Mouse (Mus musculus) heart, embryonic 16.5 days (tissue): ENCODE measurements around the gene Gipc1. TPM values are rescaled to one million over a fixed set of nuclear protein-coding genes. Genes with fewer than 3 reads are reported as not detected.
A peak's percentile ranks its signal among the peaks of the same experiment; 100 is the strongest.

Source experiments
- ATAC-seq: fragments of 200-750 bp; cut with Nextera tagmentation; replicated peaks from 2 replicates; pipeline ENCODE4 v1.8.0; 2017; ENCODE audit warnings: moderate number of reproducible peaks; ENCODE audit not compliant: insufficient read depth, low FRiP score; ENCODE audit errors: extremely low read depth
- H3K27ac ChIP-seq: fragments of 300-500 bp; sonication (generic); 2 replicates; pipeline ENCODE4 v1.5.1; 2014; ENCODE audit warnings: mild to moderate bottlenecking, low read length, control low read depth, moderate library complexity
- H3K27me3 ChIP-seq: fragments of 300-500 bp; sonication (generic); 2 replicates; pipeline ENCODE4 v1.6.1; 2014; ENCODE audit warnings: low read length, mixed read lengths; ENCODE audit not compliant: control insufficient read depth, insufficient read depth
- H3K36me3 ChIP-seq: fragments of 300-500 bp; sonication (generic); 2 replicates; pipeline ENCODE4 v1.6.1; 2014; ENCODE audit not compliant: control insufficient read depth, insufficient read depth
- H3K4me1 ChIP-seq: fragments of 300-500 bp; sonication (generic); 2 replicates; pipeline ENCODE4 v1.6.1; 2014; ENCODE audit warnings: low read length, mixed read lengths; ENCODE audit not compliant: control insufficient read depth, insufficient read depth
- H3K4me2 ChIP-seq: fragments of 300-500 bp; sonication (generic); 2 replicates; pipeline ENCODE4 v1.6.1; 2014; ENCODE audit warnings: low read depth, mild to moderate bottlenecking, control low read depth, low read length
- H3K4me3 ChIP-seq: fragments of 300-500 bp; sonication (generic); 2 replicates; pipeline ENCODE4 v1.5.1; 2014; ENCODE audit warnings: mild to moderate bottlenecking, control low read depth, low read length
- H3K9ac ChIP-seq: fragments of 300-500 bp; sonication (generic); 2 replicates; pipeline ENCODE4 v1.6.1; 2014; ENCODE audit warnings: low read length, control low read depth
- H3K9me3 ChIP-seq: fragments of 300-500 bp; sonication (generic); replicated peaks from 2 replicates; pipeline ENCODE4 v1.6.1; 2016; ENCODE audit warnings: low read length; ENCODE audit not compliant: control insufficient read depth
- WGBS: fragments of 180-500 bp; shearing (Covaris S2); extraction: QIAGEN DNeasy Blood & Tissue Kit; methylation state at CpG from one replicate; pipeline ENCODE4 v1.1.7; 2014; 5-methylcytosine and 5-hydroxymethylcytosine counted together
- polyA plus RNA-seq: library from polyadenylated mRNA; unstranded; fragments of >200 nt; fragmentation: Nextera tagmentation; extraction: Ambion mirVana; gene quantifications from 2 replicates; pipeline ENCODE4 v1.2.1, GENCODE M21; 2015

Gene Gipc1
- 135 and 146 TPM in 2 replicates for polyA plus RNA-seq

DNA sequence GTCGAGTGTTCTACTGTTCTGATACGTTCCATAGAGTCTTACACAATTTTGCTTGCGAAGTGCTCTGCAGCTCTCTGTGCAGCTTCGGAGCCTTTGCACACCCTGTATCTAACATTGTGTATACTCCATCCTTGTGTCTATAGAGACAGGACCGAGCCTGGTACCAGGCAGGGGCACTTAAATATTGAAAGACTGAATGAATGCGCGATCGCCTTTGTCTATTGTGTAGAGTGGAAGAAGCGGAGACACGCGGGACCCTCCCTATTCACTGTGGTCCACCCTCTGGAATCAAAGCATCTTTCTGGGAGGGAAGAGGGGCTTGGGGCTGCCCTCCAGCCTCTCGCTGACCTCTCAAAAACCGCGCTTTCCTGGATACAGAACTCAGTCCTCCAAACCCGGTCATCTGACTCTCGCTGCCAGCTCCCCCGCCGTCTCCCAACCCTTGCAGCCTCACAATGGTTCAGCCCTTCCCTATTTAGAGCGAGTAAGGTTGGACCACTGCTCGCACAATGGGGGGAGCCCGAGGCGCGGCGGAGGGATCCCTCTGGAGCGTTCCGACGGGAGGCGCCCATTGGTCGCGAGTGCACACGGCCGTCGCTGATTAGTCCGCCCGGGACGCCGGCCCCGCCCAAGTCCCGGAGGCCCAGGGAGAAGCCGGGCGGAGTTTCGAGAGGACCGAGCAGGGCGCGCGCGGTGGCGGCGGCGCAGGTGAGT lies at the start of gene Gipc1:
Gene Gipc1, plus strand, starts transcription at position 648 of the 714 bp plus-strand sequence.
- peak within 1 kb of the TSS; percentile 96 for H3K9ac ChIP-seq
- 5% methylated on average over 50 of the region's 50 CpGs for WGBS
- peaks cover 20% of the 10 kb centered on the region for H3K4me1 ChIP-seq
- H3K4me3 ChIP-seq = peak within 1 kb of the TSS; percentile 92
- H3K36me3 ChIP-seq = no peaks in the 10 kb centered on the region; the same call in 1 of the 2 replicates
- H3K27ac ChIP-seq = peak within 1 kb of the TSS; percentile 84
- peak within 1 kb of the TSS; percentile 94 for H3K4me2 ChIP-seq
- no peaks in the 10 kb centered on the region for H3K9me3 ChIP-seq
- no peaks in the 10 kb centered on the region for H3K27me3 ChIP-seq
- ATAC-seq = peak; percentile 94

DNA sequence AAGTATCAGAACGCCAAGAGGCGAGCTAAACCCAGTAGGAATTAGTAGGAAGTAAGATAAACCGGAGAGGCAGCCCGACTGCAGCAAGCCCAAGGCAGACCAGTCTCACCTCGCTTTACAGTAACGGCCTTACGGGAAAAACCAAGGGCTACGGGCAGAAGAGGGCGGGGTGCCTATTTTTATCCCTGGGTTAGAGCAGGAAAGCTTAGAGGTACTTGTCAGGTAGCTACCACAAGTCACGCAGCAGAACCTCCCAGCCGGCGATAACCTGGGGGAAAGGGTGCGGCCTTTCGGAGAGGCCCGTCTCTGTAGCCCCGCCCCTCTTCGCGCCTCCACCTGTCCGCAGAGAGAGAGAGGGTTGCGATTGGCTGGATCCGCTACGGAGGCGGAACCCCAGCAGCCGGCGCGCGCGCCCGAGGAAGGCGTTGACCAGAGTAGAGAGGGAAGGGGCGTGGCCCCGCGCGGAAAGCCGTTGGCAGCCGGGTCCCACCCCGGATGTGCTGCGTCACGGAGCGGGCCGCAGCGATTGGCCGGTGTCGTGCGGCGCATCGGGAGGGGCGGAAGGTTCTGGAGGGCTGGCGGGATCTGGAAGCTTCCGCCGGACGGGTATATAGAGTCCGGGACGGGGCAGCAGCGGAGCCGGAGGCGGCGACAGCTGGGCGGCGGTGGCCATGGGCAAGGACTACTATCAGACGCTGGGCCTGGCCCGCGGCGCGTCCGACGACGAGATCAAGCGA lies 44.6 kb upstream of the Gipc1 start, which contains the start of the genes Tecr and Dnajb1:
Gene Tecr, minus strand, starts transcription at position 311 of the 737 bp plus-strand sequence.
Gene Dnajb1, plus strand, starts transcription at position 533 of the 737 bp plus-strand sequence.
- H3K4me3 ChIP-seq = peak within 1 kb of the TSS; percentile 92
- H3K36me3 ChIP-seq = peaks cover 26% of the 10 kb centered on the region
- peak; percentile 95 for ATAC-seq
- H3K27ac ChIP-seq = peak within 1 kb of the TSS; percentile 99
- no peaks in the 10 kb centered on the region for H3K27me3 ChIP-seq
- under 1% methylated on average over 69 of the region's 69 CpGs for WGBS
- H3K4me1 ChIP-seq = peaks cover 20% of the 10 kb centered on the region
- H3K9me3 ChIP-seq = no peaks in the 10 kb centered on the region
- H3K9ac ChIP-seq = peak within 1 kb of the TSS; percentile 97
- peak within 1 kb of the TSS; percentile 95 for H3K4me2 ChIP-seq

DNA sequence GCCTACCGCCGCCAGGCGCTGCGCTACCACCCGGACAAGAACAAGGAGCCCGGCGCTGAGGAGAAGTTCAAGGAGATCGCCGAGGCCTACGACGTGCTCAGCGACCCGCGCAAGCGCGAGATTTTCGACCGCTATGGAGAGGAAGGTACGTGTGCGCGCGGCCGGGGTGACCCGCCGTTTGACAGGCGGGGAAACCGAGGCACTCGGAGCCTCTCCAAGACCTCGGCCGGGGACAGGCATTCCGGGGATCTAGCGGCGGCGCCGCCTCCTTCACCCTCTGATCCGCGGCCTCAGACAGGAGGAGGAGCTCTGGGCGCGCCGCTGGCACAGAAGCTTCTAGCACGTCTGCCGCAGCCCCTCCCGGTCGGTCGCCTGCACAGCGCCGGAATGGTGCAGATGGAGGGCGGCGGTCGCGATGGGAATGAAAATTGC lies 44.1 kb upstream of the Gipc1 start:
- peaks cover 20% of the 10 kb centered on the region for H3K4me1 ChIP-seq
- 0% methylated on average over 51 of the region's 51 CpGs for WGBS
- H3K4me2 ChIP-seq = peak overlapping the region; percentile 95
- peaks cover 29% of the 10 kb centered on the region for H3K36me3 ChIP-seq
- H3K27me3 ChIP-seq = no peaks in the 10 kb centered on the region
- peak; percentile 78 for ATAC-seq
- no peaks in the 10 kb centered on the region for H3K9me3 ChIP-seq
- peak overlapping the region; percentile 97 for H3K9ac ChIP-seq
- peak overlapping the region; percentile 99 for H3K27ac ChIP-seq
- H3K4me3 ChIP-seq = peak overlapping the region; percentile 92

DNA sequence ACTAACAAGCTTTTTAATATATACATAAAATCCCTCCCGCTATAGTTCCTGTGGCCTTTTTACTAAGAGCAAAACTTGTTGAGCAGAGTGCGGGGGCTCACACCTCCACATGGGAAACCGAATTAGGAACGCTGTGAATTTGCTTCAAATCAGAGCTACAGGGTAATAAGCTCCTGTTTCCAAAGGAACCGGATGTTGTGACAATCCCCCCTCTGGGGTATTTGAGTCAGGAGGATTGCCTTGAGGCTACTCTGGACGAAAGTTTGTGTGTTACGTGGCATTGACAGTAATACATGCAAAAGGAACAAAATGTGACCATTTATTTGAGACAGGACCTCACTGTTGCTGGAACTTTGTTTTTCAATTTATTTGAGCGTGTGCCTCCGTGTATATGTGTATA lies 43.4 kb upstream of the Gipc1 start:
- WGBS = 18% methylated on average over 9 of the region's 9 CpGs

DNA sequence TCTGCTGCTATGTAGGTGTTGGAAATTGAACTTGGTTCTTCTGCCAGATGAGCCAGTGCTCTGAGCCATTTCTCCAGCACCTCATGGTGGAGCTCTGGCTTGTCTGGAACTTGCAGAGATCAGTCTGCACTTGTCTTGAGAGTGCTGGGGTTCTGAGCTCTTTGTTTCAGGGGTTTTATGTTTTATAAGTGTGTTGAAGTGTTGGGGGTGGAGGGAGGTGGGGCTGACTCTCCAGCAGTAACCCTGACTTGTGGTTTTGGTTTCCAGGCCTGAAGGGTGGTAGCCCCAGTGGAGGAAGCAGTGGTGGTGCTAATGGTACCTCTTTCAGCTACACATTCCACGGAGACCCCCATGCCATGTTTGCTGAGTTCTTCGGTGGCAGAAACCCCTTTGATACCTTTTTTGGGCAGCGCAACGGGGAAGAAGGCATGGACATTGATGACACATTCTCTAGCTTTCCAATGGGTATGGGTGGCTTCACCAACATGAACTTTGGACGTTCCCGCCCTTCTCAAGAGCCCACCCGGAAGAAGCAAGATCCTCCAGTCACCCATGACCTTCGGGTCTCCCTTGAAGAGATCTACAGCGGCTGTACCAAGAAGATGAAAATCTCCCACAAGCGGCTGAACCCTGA lies 42.8 kb upstream of the Gipc1 start:
- peaks cover 20% of the 10 kb centered on the region for H3K4me1 ChIP-seq
- WGBS = 89% methylated on average over 10 of the region's 10 CpGs
- no peak overlapping the region for H3K27ac ChIP-seq
- H3K36me3 ChIP-seq = peaks cover 29% of the 10 kb centered on the region
- peak overlapping the region; percentile 95 for H3K4me2 ChIP-seq
- peak overlapping the region; percentile 92 for H3K4me3 ChIP-seq
- H3K9me3 ChIP-seq = no peaks in the 10 kb centered on the region
- peak overlapping the region; percentile 97 for H3K9ac ChIP-seq
- no peak for ATAC-seq
- no peaks in the 10 kb centered on the region for H3K27me3 ChIP-seq

More for the DNA sequence above, 43.4 kb upstream of the Gipc1 start:
- Histone ChIP-seq H3K36me3 (peaks cover 29% of the 10 kb centered on the region), H3K27ac (peak overlapping the region; percentile 99), H3K9ac (peak overlapping the region; percentile 97), H3K27me3 (no peaks in the 10 kb centered on the region), H3K4me2 (peak overlapping the region; percentile 95), H3K9me3 (no peaks in the 10 kb centered on the region), H3K4me3 (peak overlapping the region; percentile 92), H3K4me1 (peaks cover 20% of the 10 kb centered on the region)
- no peak for ATAC-seq

DNA sequence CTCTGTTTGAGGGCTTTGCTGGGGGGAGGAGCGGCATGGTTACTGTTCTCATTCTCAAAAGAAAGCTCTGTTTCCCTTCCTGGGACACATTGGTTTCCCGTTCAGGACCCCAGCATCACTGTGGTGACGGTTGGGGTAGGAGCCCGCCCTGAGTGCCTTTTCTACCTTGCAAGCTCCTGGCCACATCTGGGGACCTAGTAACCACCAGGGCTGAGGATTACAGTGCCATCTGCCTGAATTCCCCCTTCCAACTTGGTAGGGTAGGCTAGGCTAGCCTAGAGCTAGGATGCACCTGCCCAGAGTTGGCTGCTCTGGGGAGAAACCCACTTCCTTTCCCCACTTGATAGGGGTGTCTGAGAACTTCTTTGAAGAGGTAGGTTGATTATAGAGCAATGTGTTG lies 40.6 kb upstream of the Gipc1 start:
- 90% methylated on average over 4 of the region's 4 CpGs for WGBS
- H3K36me3 ChIP-seq = peaks cover 29% of the 10 kb centered on the region
- ATAC-seq = no peak
- H3K27ac ChIP-seq = no peak overlapping the region
- peaks cover 19% of the 10 kb centered on the region for H3K4me1 ChIP-seq
- no peaks in the 10 kb centered on the region for H3K27me3 ChIP-seq
- no peak overlapping the region for H3K4me3 ChIP-seq
- no peak overlapping the region for H3K4me2 ChIP-seq
- no peaks in the 10 kb centered on the region for H3K9me3 ChIP-seq
- H3K9ac ChIP-seq = no peak overlapping the region

DNA sequence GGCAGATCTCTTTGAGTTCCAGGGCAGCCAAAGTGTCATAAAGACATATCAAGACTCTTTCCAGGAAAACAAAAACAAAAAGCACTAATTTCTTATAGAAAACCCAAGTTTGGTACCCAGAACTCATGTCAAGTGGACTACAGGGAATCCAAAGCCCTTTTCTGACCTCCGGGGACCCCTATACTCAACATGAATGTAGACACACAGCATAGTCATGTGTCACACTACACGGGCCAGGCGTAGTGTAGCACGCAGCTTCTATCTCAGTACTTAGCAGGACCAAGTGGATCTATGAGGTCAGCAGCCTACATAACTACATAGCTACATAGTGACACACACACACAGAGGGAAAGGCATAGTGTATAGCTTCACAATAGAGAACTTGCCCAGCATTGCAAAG lies 38.8 kb upstream of the Gipc1 start:
- no peak overlapping the region for H3K4me2 ChIP-seq
- no peak for ATAC-seq
- peaks cover 15% of the 10 kb centered on the region for H3K4me1 ChIP-seq
- H3K27ac ChIP-seq = no peak overlapping the region
- peaks cover 29% of the 10 kb centered on the region for H3K36me3 ChIP-seq
- 81% methylated on average over 4 of the region's 4 CpGs for WGBS
- H3K9ac ChIP-seq = no peak overlapping the region
- no peaks in the 10 kb centered on the region for H3K9me3 ChIP-seq
- no peak overlapping the region for H3K4me3 ChIP-seq
- H3K27me3 ChIP-seq = no peaks in the 10 kb centered on the region

DNA sequence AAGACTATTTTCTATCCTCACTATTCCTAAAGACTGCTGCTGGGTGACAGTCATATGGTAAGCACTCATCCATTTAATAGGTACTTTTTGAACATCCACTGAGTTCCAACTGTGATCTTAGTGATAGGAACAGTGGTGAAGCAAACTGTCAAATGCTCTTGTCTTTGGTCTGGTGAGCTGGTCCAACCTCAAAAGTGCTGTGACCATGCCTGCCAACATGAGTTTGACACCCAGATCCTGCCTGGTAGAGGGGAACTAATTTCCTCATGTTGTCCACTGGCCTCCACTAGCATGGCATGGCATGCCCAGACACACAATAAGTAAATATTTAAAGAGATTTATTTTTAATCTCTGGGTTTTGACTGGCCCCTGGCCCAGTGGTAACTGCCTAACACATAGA lies 35.9 kb upstream of the Gipc1 start:
- Histone ChIP-seq H3K9me3 (no peaks in the 10 kb centered on the region), H3K36me3 (peaks cover 14% of the 10 kb centered on the region), H3K4me1 (no peaks in the 10 kb centered on the region), H3K9ac (no peak overlapping the region), H3K27ac (no peak overlapping the region), H3K27me3 (peaks cover 4% of the 10 kb centered on the region), H3K4me2 (no peak overlapping the region), H3K4me3 (no peak overlapping the region)
- no peak for ATAC-seq
